Mouse (Mus musculus) heart, embryonic 15.5 days (tissue): ENCODE measurements around the gene Rab4b. TPM values are rescaled to one million over a fixed set of nuclear protein-coding genes. Genes with fewer than 3 reads are reported as not detected.

ENCODE experiments used
- ATAC-seq: fragments of 200-750 bp; cut with Nextera tagmentation; replicated peaks from 2 replicates; pipeline ENCODE4 v1.8.0; 2017; ENCODE audit warnings: low read depth, moderate TSS enrichment; ENCODE audit not compliant: insufficient number of reproducible peaks, insufficient read depth, low FRiP score
- H3K27ac ChIP-seq: fragments of 300-500 bp; sonication (generic); 2 replicates; pipeline ENCODE4 v1.5.1; 2015; ENCODE audit warnings: mild to moderate bottlenecking, inconsistent platforms
- H3K27me3 ChIP-seq: fragments of 300-500 bp; sonication (generic); 2 replicates; pipeline ENCODE4 v1.6.1; 2015; ENCODE audit warnings: inconsistent platforms
- H3K36me3 ChIP-seq: fragments of 300-500 bp; sonication (generic); 2 replicates; pipeline ENCODE4 v1.6.1; 2015; ENCODE audit warnings: mild to moderate bottlenecking, inconsistent platforms
- H3K4me1 ChIP-seq: fragments of 300-500 bp; sonication (generic); replicated peaks from 2 replicates; pipeline ENCODE4 v1.6.1; 2015; ENCODE audit warnings: inconsistent platforms
- H3K4me2 ChIP-seq: fragments of 300-500 bp; sonication (generic); 2 replicates; pipeline ENCODE4 v1.6.1; 2015; ENCODE audit warnings: inconsistent platforms, mild to moderate bottlenecking, moderate library complexity
- H3K4me3 ChIP-seq: fragments of 300-500 bp; sonication (generic); 2 replicates; pipeline ENCODE4 v1.5.1; 2015; ENCODE audit warnings: mild to moderate bottlenecking, inconsistent platforms
- H3K9ac ChIP-seq: fragments of 300-500 bp; sonication (generic); 2 replicates; pipeline ENCODE4 v1.6.1; 2015; ENCODE audit warnings: mild to moderate bottlenecking, inconsistent platforms
- H3K9me3 ChIP-seq: fragments of 300-500 bp; sonication (generic); replicated peaks from 2 replicates; pipeline ENCODE4 v1.6.1; 2016; ENCODE audit warnings: inconsistent platforms
- WGBS: fragments of 180-500 bp; shearing (Covaris S2); methylation state at CpG from one replicate; pipeline ENCODE4 v1.1.7; 2015; ENCODE audit warnings: mixed read lengths; 5-methylcytosine and 5-hydroxymethylcytosine counted together
- polyA plus RNA-seq: library from polyadenylated mRNA; unstranded; fragments of >200 nt; fragmentation: Nextera tagmentation; extraction: Ambion mirVana; gene quantifications from 2 replicates; pipeline ENCODE4 v1.2.1, GENCODE M21; 2015

The Rab4b gene
- polyA plus RNA-seq, 1 experiment from 2014 or later = 43.0 TPM

- no peak overlapping the region for H3K9ac ChIP-seq
- H3K4me2 ChIP-seq = no peak overlapping the region
- no peak overlapping the region for H3K4me3 ChIP-seq
- H3K9me3 ChIP-seq = no peaks in the 10 kb centered on the region
- no peaks in the 10 kb centered on the region for H3K27me3 ChIP-seq
- H3K27ac ChIP-seq = no peak overlapping the region
- no peaks in the 10 kb centered on the region for H3K4me1 ChIP-seq
- 89% methylated on average over 8 of the region's 8 CpGs for WGBS
- ATAC-seq = no peak
- H3K36me3 ChIP-seq = peaks cover 30% of the 10 kb centered on the region
These were observed 25.2 kb upstream of the Rab4b start for GRCm38 (mm10) chr7:27203730-27204449.

DNA sequence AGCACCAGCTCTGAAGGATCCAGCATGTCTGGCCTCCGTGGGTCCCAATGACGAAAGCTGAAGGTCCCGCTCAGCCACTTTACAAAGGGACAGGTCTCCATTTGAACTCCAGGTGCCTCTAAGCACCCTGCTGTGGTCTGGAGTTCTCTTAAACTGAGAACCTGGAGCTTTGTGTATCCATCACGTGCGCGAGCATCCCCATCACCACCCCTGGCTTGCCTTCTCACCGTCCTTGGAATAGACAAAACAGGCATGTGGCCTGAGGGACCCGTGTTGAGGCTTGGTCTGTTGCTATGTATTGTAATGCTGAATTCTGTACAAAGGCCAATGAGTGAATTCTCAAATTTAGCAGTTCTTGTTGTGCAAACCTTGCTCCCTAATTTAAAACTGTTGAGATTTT is 20.1 kb upstream of the Rab4b start:
- Histone ChIP-seq H3K27me3 (no peaks in the 10 kb centered on the region), H3K36me3 (peaks cover 22% of the 10 kb centered on the region), H3K4me3 (no peak overlapping the region), H3K4me1 (peaks cover 20% of the 10 kb centered on the region), H3K9me3 (no peaks in the 10 kb centered on the region), H3K9ac (no peak overlapping the region), H3K4me2 (no peak overlapping the region), H3K27ac (no peak overlapping the region)
- WGBS = 89% methylated on average over 8 of the region's 8 CpGs
- ATAC-seq = no peak

- H3K9me3 ChIP-seq = no peaks in the 10 kb centered on the region
- no peak overlapping the region for H3K4me2 ChIP-seq
- no peak overlapping the region for H3K27ac ChIP-seq
- no peak overlapping the region for H3K4me3 ChIP-seq
- H3K27me3 ChIP-seq = no peaks in the 10 kb centered on the region
- ATAC-seq = no peak
- H3K36me3 ChIP-seq = peaks cover 22% of the 10 kb centered on the region
- no peak overlapping the region for H3K9ac ChIP-seq
- H3K4me1 ChIP-seq = peaks cover 25% of the 10 kb centered on the region
These were observed 19.7 kb upstream of the Rab4b start for GRCm38 (mm10) chr7:27198355-27198754.

- Histone ChIP-seq H3K9ac (no peak overlapping the region), H3K9me3 (no peaks in the 10 kb centered on the region), H3K4me2 (no peak overlapping the region), H3K4me3 (no peak overlapping the region), H3K27ac (no peak overlapping the region), H3K4me1 (peaks cover 26% of the 10 kb centered on the region), H3K27me3 (no peaks in the 10 kb centered on the region), H3K36me3 (peaks cover 24% of the 10 kb centered on the region)
- WGBS = 93% methylated on average over 8 of the region's 8 CpGs
- no peak for ATAC-seq
These were observed 18.9 kb upstream of the Rab4b start for GRCm38 (mm10) chr7:27197634-27198033.

GRCm38 (mm10) chr7:27197136-27197535 is 18.4 kb upstream of the Rab4b start:
- peaks cover 24% of the 10 kb centered on the region for H3K36me3 ChIP-seq
- no peak overlapping the region for H3K4me2 ChIP-seq
- no peak overlapping the region for H3K9ac ChIP-seq
- H3K27me3 ChIP-seq = no peaks in the 10 kb centered on the region
- peaks cover 26% of the 10 kb centered on the region for H3K4me1 ChIP-seq
- H3K27ac ChIP-seq = no peak overlapping the region
- H3K9me3 ChIP-seq = no peaks in the 10 kb centered on the region
- WGBS = 87% methylated on average over 2 of the region's 3 CpGs
- no peak for ATAC-seq
- no peak overlapping the region for H3K4me3 ChIP-seq

DNA sequence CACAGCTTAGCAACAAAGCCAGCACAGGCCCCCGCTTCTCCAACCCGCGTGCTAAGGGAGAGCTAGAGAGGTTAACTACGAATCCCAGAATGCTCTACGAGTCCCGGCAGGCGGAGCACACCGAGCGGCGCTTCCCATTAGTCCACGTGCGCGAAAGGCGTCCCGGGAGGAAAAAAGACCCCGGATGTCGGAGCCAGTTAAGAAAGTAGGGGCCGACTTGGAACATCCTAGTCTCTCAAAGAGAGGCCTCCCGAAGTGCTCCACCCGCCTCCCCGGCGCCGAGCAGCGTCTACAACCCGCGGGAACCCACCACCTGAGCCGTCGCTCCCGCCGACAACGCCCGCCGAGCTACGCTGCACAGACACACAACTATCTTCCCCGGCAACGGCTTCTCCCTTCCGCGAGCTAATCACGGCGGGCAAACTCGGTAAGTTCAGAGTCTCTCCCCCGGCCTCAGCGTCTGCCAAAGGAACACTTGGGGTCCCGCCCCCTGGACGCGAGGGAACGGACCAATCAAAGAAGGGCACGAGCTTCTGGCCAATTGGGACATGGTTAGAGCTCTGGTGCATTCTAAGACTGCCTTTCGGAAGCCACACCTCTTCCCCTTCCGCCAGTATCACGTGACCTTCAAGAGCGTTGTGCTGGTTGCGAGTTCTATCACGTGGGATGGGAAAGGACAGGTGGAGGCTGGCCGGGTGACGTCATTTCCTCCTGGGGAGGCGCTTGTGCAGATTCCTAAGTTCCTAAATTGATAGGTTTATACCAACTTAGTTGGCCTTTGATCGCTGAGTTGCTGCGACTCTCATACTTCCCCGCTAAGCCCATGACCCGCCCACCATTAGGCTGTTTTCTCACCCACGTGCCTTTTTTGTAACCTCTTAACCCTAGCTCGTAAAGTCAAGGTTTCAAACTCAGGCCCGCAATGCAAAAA is 17.2 kb upstream of the Rab4b start, which contains the start of the genes BC024978 and Snrpa:
BC024978 (plus strand) TSS at position 101 of the 931 bp plus-strand sequence.
Snrpa (minus strand) TSS at position 591 of the 931 bp plus-strand sequence.
- Histone ChIP-seq H3K4me1 (peaks cover 26% of the 10 kb centered on the region), H3K36me3 (peaks cover 33% of the 10 kb centered on the region), H3K27me3 (no peaks in the 10 kb centered on the region), H3K4me3 (peak within 1 kb of the TSS; percentile 81), H3K9me3 (no peaks in the 10 kb centered on the region), H3K4me2 (peak within 1 kb of the TSS; percentile 82), H3K27ac (peak within 1 kb of the TSS; percentile 99), H3K9ac (peak within 1 kb of the TSS; percentile 90)
- ATAC-seq = peak; percentile 99
- WGBS = under 1% methylated on average over 64 of the region's 64 CpGs

- H3K36me3 ChIP-seq = peaks cover 53% of the 10 kb centered on the region
- H3K4me2 ChIP-seq = no peak overlapping the region
- H3K4me3 ChIP-seq = no peak overlapping the region
- no peak overlapping the region for H3K27ac ChIP-seq
- ATAC-seq = no peak
- H3K4me1 ChIP-seq = peaks cover 26% of the 10 kb centered on the region
- no peaks in the 10 kb centered on the region for H3K9me3 ChIP-seq
- H3K9ac ChIP-seq = 0 out of 2 replicates have a peak overlapping the region, but pooled peaks have one; percentile 13
- WGBS = 78% methylated on average over 4 of the region's 4 CpGs
- no peaks in the 10 kb centered on the region for H3K27me3 ChIP-seq
These were observed 15.0 kb upstream of the Rab4b start for GRCm38 (mm10) chr7:27193731-27194130.

DNA sequence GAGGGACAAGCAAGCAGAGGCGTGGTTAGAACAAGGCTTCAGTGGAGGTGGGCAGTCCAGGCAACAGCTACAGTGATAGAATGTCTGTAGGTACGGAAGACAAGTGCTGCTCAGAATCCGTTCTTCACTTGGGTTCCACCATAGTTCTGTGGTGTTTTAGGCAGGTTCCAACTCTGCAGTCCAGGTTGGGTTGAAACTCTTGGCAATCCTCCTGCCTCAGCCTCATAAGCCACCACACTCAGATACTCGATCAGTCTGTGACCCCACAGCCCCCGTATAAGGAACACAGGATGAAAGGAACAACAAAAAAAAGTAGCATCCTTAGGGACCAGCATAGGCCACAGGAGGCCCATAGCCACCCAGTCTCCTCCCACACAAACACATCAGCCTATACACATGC is 13.7 kb upstream of the Rab4b start:
- no peaks in the 10 kb centered on the region for H3K9me3 ChIP-seq
- ATAC-seq = no peak
- WGBS = 89% methylated on average over 5 of the region's 5 CpGs
- H3K4me1 ChIP-seq = peaks cover 26% of the 10 kb centered on the region
- H3K36me3 ChIP-seq = peaks cover 66% of the 10 kb centered on the region
- H3K27me3 ChIP-seq = no peaks in the 10 kb centered on the region
- H3K9ac ChIP-seq = no peak overlapping the region
- no peak overlapping the region for H3K4me2 ChIP-seq
- no peak overlapping the region for H3K27ac ChIP-seq
- H3K4me3 ChIP-seq = no peak overlapping the region

- Histone ChIP-seq H3K36me3 (peaks cover 94% of the 10 kb centered on the region), H3K27me3 (no peaks in the 10 kb centered on the region), H3K9ac (no peak overlapping the region), H3K4me3 (no peak overlapping the region), H3K27ac (no peak overlapping the region), H3K4me1 (peaks cover 10% of the 10 kb centered on the region), H3K4me2 (no peak overlapping the region), H3K9me3 (no peaks in the 10 kb centered on the region)
- ATAC-seq = no peak
- 95% methylated on average over 10 of the region's 10 CpGs for WGBS
These were observed 10.7 kb upstream of the Rab4b start for GRCm38 (mm10) chr7:27189271-27189931.

GRCm38 (mm10) chr7:27185986-27186385 is 7.3 kb upstream of the Rab4b start:
- no peak for ATAC-seq
- Histone ChIP-seq H3K4me3 (no peak overlapping the region), H3K4me1 (no peaks in the 10 kb centered on the region), H3K27me3 (no peaks in the 10 kb centered on the region), H3K9ac (no peak overlapping the region), H3K9me3 (no peaks in the 10 kb centered on the region), H3K36me3 (peaks cover 68% of the 10 kb centered on the region), H3K27ac (no peak overlapping the region), H3K4me2 (no peak overlapping the region)
- 86% methylated on average over 5 of the region's 5 CpGs for WGBS

DNA sequence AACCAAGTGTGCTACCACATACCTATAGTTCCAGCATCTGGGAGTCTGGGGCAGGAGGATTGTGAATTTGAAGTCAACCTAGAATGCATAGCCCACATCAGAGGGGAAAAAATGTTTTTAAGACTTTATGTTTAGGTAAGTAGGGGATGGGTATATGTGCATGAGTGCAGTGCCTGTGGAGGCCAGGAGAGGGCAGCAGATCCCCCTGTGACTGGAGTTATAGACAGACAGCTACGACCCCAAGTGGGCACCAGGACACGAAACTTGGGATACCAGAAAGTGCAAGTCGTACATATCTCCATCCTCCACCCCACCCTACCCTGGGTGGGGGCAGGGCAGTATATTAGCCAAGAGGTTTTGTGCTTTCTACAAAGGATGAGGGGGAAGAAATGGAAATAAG is 6.3 kb upstream of the Rab4b start:
- Histone ChIP-seq H3K36me3 (peaks cover 58% of the 10 kb centered on the region), H3K4me3 (no peak overlapping the region), H3K9ac (no peak overlapping the region), H3K27me3 (no peaks in the 10 kb centered on the region), H3K4me2 (no peak overlapping the region), H3K9me3 (no peaks in the 10 kb centered on the region), H3K27ac (no peak overlapping the region), H3K4me1 (peaks cover 3% of the 10 kb centered on the region; the same call in 1 of the 2 replicates)
- no peak; the same call in 1 of the 2 replicates for ATAC-seq
- WGBS = 71% methylated on average over 3 of the region's 3 CpGs
